Mouse (Mus musculus) kidney, adult 2 months (tissue): ENCODE measurements at regions not wholly inside any gene's neighbourhood (a gene's known extent, or its start where the extent isn't known, plus 50 kb on each side); places are given as distances from the start of the nearest gene placed in this dataset.

ENCODE experiments used
- CTCF ChIP-seq: fragments of 200-500 bp; conservative IDR thresholded peaks from 2 replicates; pipeline ENCODE4 v1.5.1; 2011; ENCODE audit warnings: low read depth, mild to moderate bottlenecking, control low read depth, low read length, moderate library complexity, mixed read lengths; ENCODE audit not compliant: insufficient read depth, insufficient read length
- POLR2A ChIP-seq: fragments of 200-500 bp; IDR thresholded peaks from one replicate; pipeline ENCODE4 v1.6.1; 2011; ENCODE audit warnings: low read depth, low read length, control low read depth

DNA sequence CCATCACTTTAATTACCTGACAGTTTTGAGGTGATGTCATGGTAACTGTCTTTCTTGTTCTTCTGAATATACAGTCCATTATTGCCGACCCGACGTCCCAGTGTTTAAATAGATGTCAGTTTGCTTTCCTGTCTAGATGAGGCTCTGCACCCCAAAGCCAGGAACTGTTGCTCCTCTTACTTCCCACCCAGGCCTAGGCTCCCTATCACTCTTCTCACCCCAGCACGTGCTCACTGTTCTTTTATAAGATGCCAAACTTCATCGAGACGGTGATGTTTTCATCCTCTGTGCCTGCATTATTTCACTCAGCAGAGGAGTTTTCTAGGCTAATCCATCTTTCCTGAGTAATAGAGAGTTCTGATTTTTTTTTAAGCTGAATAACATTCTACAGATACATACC, 156.5 kb downstream of the Adra2a start:
- TF ChIP-seq POLR2A (no peak), CTCF (no peak)
